Mouse (Mus musculus) fibroblast of lung, adult 2 months (primary cell): ENCODE data around the gene Brpf1.

Experiments
- DNase-seq: peaks from one replicate; pipeline ENCODE4 v3.0.0-alpha.2; 2011; ENCODE audit warnings: low read depth

The Brpf1 gene

DNA sequence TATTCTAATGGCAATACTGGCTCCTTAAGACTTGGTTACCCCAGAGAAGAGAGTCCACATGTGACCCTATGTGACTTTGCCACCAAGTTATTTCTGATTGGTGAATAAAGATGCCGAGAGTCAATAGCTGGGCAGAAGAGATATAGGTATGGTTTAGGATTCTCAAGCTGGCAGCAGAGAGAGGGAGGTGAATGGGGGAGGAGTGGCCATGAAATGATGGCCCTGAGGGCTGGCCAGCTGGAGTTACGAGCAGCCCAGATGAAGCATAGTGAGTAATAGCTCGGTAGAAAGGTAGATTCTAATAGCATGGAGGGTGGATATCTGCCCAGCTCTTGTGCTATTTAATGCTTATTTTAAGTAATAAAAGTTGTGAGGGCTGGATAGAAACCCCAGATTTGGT is 45.9 kb downstream of the Brpf1 start:
- no peak for DNase-seq

DNA sequence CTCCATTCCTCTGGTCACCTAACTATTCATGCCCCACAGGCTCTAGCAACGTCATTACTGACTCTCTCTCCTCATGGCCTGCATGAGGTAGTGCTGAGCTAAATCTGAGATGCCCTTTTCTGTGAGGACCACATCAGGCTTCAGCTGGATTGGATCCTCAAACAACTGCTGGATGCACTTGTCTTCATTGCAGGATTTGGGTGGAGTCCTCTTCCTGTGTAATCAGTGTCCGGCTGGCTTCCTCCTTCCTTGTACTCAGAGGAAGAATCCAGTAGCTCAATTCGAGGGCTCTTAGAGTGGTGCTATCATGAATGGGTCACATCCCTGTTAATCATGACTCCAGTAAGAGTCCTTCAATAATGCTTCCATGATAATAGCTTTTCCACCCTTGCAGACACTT is 46.8 kb downstream of the Brpf1 start:
- DNase-seq = no peak

DNA sequence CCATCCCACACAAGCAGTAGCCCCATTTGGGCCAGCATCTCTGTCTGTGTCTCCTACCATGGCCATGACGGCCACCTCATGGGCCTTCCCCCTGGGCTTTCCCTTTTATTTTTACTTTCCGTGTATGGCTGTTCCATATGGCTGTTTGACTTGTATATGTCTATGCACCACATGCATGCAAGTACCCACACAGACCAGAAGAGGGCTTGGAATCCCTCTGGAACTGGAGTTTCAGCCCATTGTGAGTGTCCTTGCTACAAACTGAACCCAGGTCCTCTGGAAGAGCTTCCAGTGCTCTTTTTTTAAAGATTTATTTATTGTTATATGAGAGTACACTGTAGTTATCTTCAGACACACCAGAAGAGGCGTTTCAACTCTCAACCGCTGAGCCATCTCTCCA is 54.5 kb downstream of the Brpf1 start:
- no peak for DNase-seq

DNA sequence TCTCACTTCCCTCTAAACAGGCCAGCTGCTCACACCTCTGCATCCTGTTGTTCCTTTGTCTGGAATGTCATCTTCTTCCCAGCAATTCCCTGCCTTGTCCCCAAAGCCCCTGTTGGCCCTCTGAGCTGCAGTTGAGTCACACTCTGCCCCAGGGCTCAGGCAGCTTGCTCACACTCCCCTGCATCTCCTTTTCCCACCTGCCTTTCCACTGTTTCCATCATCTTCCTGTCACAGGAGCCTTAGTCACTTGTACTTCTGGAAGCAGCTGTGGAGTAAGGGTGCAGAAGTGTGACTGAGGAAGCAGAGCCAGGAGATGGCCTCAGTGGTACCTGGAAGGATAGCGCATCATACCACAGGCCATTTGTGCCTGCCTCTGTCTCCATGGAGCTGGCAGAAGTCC is 55.3 kb downstream of the Brpf1 start:
- DNase-seq = no peak

DNA sequence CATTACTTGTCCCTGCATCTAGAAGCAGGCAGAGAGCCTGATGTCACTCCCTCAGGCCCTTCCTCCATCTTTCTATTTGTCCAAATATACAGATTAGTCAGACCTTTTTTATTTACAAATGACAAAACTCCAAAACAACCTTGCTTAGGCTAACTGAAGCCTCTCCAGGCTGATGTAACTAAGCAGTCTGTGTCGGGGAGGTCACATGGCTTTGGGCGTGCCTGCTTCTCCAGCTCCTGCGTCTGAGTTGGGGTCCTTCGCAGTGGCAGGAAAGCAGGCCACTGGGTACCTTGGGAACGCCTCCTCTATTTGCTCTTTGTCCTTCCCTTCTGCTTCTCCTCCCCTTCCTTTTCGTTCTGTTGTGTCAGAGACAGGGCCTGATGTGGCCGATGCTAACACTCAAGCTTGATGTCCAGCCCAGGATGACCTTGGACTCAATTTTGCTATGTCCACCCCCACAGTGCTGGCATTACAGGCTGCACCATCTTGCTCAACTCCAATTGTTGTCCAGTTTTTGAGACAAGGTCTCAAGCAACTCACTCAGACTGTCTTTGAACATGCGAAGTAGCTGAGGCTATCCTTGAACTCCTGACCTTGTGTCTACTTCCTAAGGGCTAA is 57.7 kb downstream of the Brpf1 start:
- no peak for DNase-seq

DNA sequence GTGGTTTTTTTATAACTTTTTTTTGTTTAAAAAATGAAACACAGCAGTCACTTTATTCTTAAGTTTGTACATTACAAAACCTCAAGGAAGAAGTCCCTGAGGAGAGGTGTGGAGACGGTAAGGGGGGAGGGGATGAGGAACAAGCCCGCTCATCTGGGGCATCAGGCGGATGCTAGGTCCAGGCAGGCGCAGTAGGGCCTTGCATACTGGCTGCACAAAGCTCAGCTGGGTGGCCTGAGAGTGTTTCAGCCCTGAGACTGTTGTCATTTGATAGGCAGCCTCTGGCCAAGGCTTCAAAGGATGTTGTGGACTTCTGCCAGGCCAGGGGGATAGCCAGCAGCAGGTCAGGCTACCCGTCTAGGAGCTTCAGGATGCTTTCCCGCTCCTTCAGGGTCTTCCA is 59.7 kb downstream of the Brpf1 start:
- no peak for DNase-seq

DNA sequence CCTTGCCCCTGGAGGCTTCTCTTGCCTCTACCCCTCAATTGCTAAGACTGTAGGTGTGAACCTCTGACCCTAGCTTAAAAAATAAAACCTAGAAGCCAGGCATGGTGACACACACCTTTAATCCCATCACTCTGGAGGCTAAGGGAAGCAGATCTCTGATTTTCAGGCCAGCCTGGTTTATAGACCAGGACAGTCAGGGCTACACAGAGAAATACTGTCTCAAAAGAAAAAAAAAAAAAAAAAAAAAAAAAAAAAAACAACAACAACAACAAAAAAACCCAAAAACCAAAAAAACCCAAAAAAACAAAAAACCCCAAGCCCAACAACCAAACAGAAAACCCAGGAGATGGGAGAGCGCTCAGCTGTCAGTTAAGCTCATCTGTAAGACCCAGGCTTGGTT is 60.6 kb downstream of the Brpf1 start:
- DNase-seq = no peak

DNA sequence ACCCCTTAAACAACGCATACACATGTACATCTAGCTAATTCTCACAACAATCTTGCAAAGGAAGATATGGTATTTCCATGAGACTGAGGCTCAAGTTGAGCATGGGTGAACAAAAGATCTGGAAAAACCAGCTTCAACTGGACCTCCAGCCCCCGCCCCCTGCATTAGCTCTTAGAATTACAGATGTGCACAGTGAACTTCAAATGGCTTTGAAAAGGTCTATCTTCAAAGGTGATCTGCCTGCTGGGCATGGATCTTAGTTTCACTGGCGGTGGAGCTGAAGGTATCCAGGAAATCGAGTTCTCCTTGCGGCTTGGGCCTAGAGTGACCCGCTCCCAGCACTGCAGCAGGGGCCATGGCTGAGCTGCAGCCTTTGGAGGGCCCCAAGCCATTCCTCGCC is 61.2 kb downstream of the Brpf1 start:
- no peak for DNase-seq

DNA sequence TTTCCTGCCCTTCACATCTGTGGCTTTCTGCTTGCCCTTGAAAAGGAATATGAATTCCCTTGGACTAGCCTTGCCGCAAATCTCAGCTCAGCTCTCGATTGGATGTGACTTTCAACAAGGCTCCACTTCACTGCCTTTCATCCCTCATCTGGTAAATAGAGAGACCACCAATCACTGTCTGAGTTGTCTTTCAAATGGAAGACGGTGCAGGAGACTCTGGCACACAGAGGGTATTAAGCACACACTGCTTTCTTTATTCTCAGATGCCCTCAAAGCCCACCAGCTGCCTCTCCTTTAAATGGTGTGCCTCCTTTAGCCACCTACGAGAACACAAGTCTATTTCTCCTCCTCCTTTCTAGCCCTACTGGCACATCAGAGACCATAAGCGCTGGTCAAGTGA is 61.6 kb downstream of the Brpf1 start:
- no peak for DNase-seq

DNA sequence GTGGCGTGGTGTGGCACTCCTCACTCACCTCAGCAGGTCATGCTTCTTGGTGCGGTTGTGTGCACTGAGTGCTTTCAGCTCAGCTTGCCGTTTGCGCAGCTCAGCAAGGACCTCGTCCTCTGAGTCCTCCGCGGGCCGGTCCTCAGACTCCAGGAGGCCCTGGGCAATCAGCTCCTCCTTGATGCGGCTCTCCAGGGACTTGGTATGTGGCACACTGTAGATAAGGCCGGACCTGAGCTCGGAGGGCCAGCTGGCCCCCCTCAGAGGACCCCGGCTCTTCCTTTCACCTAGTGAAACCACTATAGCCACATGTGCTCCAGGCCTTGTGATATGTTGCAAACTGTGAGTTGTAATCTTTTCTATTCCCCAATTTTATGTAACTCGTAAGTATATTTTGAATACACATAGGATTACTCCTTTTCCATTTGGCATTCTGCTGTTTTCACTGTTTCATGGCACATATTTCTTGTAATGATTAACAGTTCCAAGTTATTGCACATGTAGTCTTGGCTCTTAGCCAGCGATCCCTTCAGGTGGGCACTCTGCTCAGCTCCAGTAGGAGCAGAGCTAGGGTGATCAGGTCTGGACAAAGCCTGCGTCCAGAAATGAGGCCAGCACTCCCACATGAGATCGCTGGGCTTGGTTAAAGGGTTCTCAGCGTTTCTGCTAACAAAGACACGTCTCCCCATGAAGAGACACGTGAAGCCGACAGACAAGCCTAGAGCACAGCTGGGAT is 63.4 kb downstream of the Brpf1 start:
- DNase-seq = no peak

DNA sequence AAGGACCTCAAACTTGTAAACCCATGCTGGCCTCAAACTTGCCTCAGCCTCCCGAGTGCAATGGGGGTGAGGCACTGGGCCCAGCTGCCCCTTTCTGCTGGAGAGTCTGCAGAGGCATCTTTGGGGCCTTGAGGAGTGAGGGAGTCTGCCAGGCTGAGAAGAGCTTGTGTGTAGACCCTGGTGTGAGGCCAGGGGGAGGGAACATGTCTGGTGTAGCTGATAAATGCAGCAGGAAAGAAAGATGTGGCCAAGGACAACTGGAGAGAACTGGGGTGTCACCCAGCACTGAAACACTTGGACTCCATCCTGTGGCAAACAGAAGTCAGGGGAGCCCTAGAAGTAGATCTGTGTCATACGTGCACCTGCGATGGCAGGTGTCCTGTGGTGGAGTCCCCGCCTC is 66.6 kb downstream of the Brpf1 start:
- DNase-seq = no peak
